Mouse (Mus musculus) heart, adult 2 months (tissue): Measurements from ENCODE around the gene Rxfp2. TPM values are rescaled to one million over a fixed set of nuclear protein-coding genes. Genes with fewer than 3 reads are reported as not detected.

Source experiments
- DNase-seq, 2 experiments: peaks; one replicate each; pipeline ENCODE4 v3.0.0; 2021
- H3K27ac ChIP-seq: fragments of 200-600 bp; 2 replicates; pipeline ENCODE4 v1.8.1; 2022
- H3K27me3 ChIP-seq: fragments of 200-500 bp; 2 replicates; pipeline ENCODE4 v1.6.1; 2012; ENCODE audit warnings: mild to moderate bottlenecking, low read length, inconsistent platforms, mixed read lengths; ENCODE audit not compliant: control insufficient read depth, insufficient read depth
- H3K36me3 ChIP-seq: fragments of 200-500 bp; 2 replicates; pipeline ENCODE4 v1.6.1; 2012; ENCODE audit warnings: low read length, inconsistent platforms; ENCODE audit not compliant: control insufficient read depth, insufficient read depth
- H3K4me1 ChIP-seq: fragments of 200-500 bp; 2 replicates; pipeline ENCODE4 v1.6.1; 2011; ENCODE audit warnings: low read length; ENCODE audit not compliant: control insufficient read depth, insufficient read depth
- H3K4me3 ChIP-seq: fragments of 200-600 bp; 2 replicates; pipeline ENCODE4 v1.8.1; 2022
- H3K79me2 ChIP-seq: fragments of 200-500 bp; replicated peaks from 2 replicates; pipeline ENCODE4 v1.6.1; 2012; ENCODE audit warnings: mild to moderate bottlenecking, inconsistent platforms, low read length, moderate library complexity, mixed read lengths; ENCODE audit not compliant: control insufficient read depth, insufficient read depth
- H3K9ac ChIP-seq: fragments of 200-500 bp; 2 replicates; pipeline ENCODE4 v1.6.1; 2012; ENCODE audit warnings: low read depth, mild to moderate bottlenecking, control low read depth, inconsistent platforms, low read length, mixed read lengths
- CTCF ChIP-seq: fragments of 200-600 bp; IDR thresholded peaks from 2 replicates; pipeline ENCODE4 v1.8.1; 2022; ENCODE audit warnings: antibody characterized with exemption, mild to moderate bottlenecking, moderate library complexity
- EP300 ChIP-seq: fragments of 200-500 bp; IDR thresholded peaks from 2 replicates; pipeline ENCODE4 v1.6.1; 2011; ENCODE audit warnings: low read depth, low read length, control low read depth; ENCODE audit not compliant: insufficient read depth
- POLR2A ChIP-seq: fragments of 200-500 bp; IDR thresholded peaks from 2 replicates; pipeline ENCODE4 v1.6.1; 2011; ENCODE audit warnings: mild to moderate bottlenecking, low read depth, low read length, control low read depth; ENCODE audit not compliant: insufficient read depth
- WGBS: fragments of 180-500 bp; shearing (Covaris S2); methylation state at CpG from one replicate; pipeline ENCODE4 v1.1.7; 2018; 5-methylcytosine and 5-hydroxymethylcytosine counted together
- intact Hi-C: fragments of 180-260 bp; cut with DNase I; formaldehyde crosslinking; loops from one replicate; pipeline ENCODE4 v1.15.1; 2025
- polyA plus RNA-seq: library from polyadenylated mRNA; depleted of rRNA; stranded (reverse); fragments of >200 nt; gene quantifications from 2 replicates; pipeline ENCODE4 v1.2.3, GENCODE M21; 2012
- total RNA-seq, 2 experiments: library from RNA; stranded (reverse); gene quantifications; 2 replicates each; pipeline ENCODE4 v1.2.3; 2021

The Rxfp2 gene
- total and polyA plus RNA-seq, 3 experiments, result 0.10 TPM; not detected in 2

GRCm38 (mm10) chr5:149997321-149998034, 21.0 kb upstream of the Rxfp2 start:
- no peak overlapping the region for H3K27ac ChIP-seq
- no peaks in the 10 kb centered on the region for H3K36me3 ChIP-seq
- no peaks in the 10 kb centered on the region for H3K4me1 ChIP-seq
- DNase-seq, result no peak
- intact Hi-C loops, result no loop called here
- H3K9ac ChIP-seq, result no peak overlapping the region
- H3K27me3 ChIP-seq, result no peaks in the 10 kb centered on the region
- 68% methylated on average over 22 of the region's 22 CpGs for WGBS
- no peak for TF ChIP-seq CTCF
- no peak for TF ChIP-seq EP300
- TF ChIP-seq POLR2A, result no peak
- H3K79me2 ChIP-seq, result no peaks in the 10 kb centered on the region
- no peak overlapping the region for H3K4me3 ChIP-seq

- no peaks in the 10 kb centered on the region for H3K36me3 ChIP-seq
- H3K79me2 ChIP-seq, result no peaks in the 10 kb centered on the region
- H3K4me3 ChIP-seq, result no peak overlapping the region
- 82% methylated on average over 7 of the region's 7 CpGs for WGBS
- H3K9ac ChIP-seq, result no peak overlapping the region
- no peaks in the 10 kb centered on the region for H3K27me3 ChIP-seq
- no peak for TF ChIP-seq POLR2A
- no peak overlapping the region for H3K27ac ChIP-seq
- no peak for DNase-seq
- intact Hi-C loops, result no loop called here
- H3K4me1 ChIP-seq, result no peaks in the 10 kb centered on the region
Measured at GRCm38 (mm10) chr5:149998311-149998710, 20.2 kb upstream of the Rxfp2 start.

GRCm38 (mm10) chr5:150005355-150005754, 13.1 kb upstream of the Rxfp2 start:
- 41% methylated on average over 6 of the region's 6 CpGs for WGBS
- no peak for DNase-seq

GRCm38 (mm10) chr5:150016861-150017260, 1.6 kb upstream of the Rxfp2 start:
- H3K79me2 ChIP-seq, result no peaks in the 10 kb centered on the region
- H3K36me3 ChIP-seq, result no peaks in the 10 kb centered on the region
- no peaks in the 10 kb centered on the region for H3K4me1 ChIP-seq
- H3K9ac ChIP-seq, result no peak overlapping the region
- no peak overlapping the region for H3K27ac ChIP-seq
- H3K27me3 ChIP-seq, result peaks cover 1% of the 10 kb centered on the region; the same call in 1 of the 2 replicates
- TF ChIP-seq POLR2A (no peak), EP300 (no peak), CTCF (no peak)
- 58% methylated on average over 10 of the region's 10 CpGs for WGBS
- intact Hi-C loops, result no loop called here
- no peak for DNase-seq
- no peak overlapping the region for H3K4me3 ChIP-seq

More at GRCm38 (mm10) chr5:150005355-150005754, 13.1 kb upstream of the Rxfp2 start:
- Histone ChIP-seq H3K36me3 (no peaks in the 10 kb centered on the region), H3K4me3 (no peak overlapping the region), H3K27me3 (no peaks in the 10 kb centered on the region), H3K27ac (no peak overlapping the region), H3K79me2 (no peaks in the 10 kb centered on the region), H3K9ac (no peak overlapping the region), H3K4me1 (no peaks in the 10 kb centered on the region)
- intact Hi-C loops, result no loop called here
- TF ChIP-seq CTCF, result no peak
- TF ChIP-seq EP300, result no peak
- TF ChIP-seq POLR2A, result no peak

GRCm38 (mm10) chr5:150017672-150018071, 803 bp upstream of the Rxfp2 start:
- intact Hi-C loops, result no loop called here
- Histone ChIP-seq H3K79me2 (no peaks in the 10 kb centered on the region), H3K36me3 (no peaks in the 10 kb centered on the region), H3K4me1 (no peaks in the 10 kb centered on the region), H3K4me3 (no peak overlapping the region), H3K9ac (no peak overlapping the region), H3K27me3 (peaks cover 1% of the 10 kb centered on the region; the same call in 1 of the 2 replicates), H3K27ac (no peak overlapping the region)
- TF ChIP-seq EP300, result no peak
- no peak for TF ChIP-seq CTCF
- no peak for TF ChIP-seq POLR2A
- 57% methylated on average over 9 of the region's 9 CpGs for WGBS
- DNase-seq, result no peak

GRCm38 (mm10) chr5:150020851-150021250, 2.4 kb downstream of the Rxfp2 start:
- no peaks in the 10 kb centered on the region for H3K79me2 ChIP-seq
- H3K4me1 ChIP-seq, result no peaks in the 10 kb centered on the region
- H3K9ac ChIP-seq, result no peak overlapping the region
- TF ChIP-seq CTCF (peak; percentile 99), EP300 (peak; percentile 63; the same call in 1 of the 2 replicates), POLR2A (no peak)
- intact Hi-C loops, result loop anchor here (1.0 to 10.0 kb wide), 3 partner anchors 160 to 306 kb away; no protein-coding TSS in a partner anchor
- 5% methylated on average over 6 of the region's 6 CpGs for WGBS
- H3K36me3 ChIP-seq, result no peaks in the 10 kb centered on the region
- DNase-seq, result peak; percentile 58 to 79
- no peak overlapping the region for H3K4me3 ChIP-seq
- peaks cover 1% of the 10 kb centered on the region; the same call in 1 of the 2 replicates for H3K27me3 ChIP-seq
- H3K27ac ChIP-seq, result no peak overlapping the region
